Mouse (Mus musculus) cerebellum, postnatal 14 days (tissue): ENCODE data around the gene Rbm20.
A peak's percentile ranks its signal among the peaks of the same experiment; 100 is the strongest.

Experiments used
- DNase-seq, 2 experiments: peaks; one replicate each; pipeline ENCODE4 v3.0.0; 2021; ENCODE audit warnings: mixed read lengths in 2 of 2

Rbm20 gene

GRCm38 (mm10) chr19:53887822-53888221 lies 210.7 kb downstream of the Rbm20 start:
- no peak for DNase-seq

GRCm38 (mm10) chr19:53888331-53888730 lies 211.2 kb downstream of the Rbm20 start:
- DNase-seq: no peak

GRCm38 (mm10) chr19:53889555-53889954 lies 212.4 kb downstream of the Rbm20 start:
- DNase-seq: no peak

GRCm38 (mm10) chr19:53890274-53890673 lies 213.2 kb downstream of the Rbm20 start:
- DNase-seq: no peak

GRCm38 (mm10) chr19:53890781-53891251 lies 213.7 kb downstream of the Rbm20 start:
- no peak for DNase-seq

- DNase-seq: no peak
Observed at GRCm38 (mm10) chr19:53891569-53891968, 214.5 kb downstream of the Rbm20 start.

GRCm38 (mm10) chr19:53892061-53892460 lies 215.0 kb downstream of the Rbm20 start, which contains the start of gene Pdcd4:
TSS of gene Pdcd4 (plus strand) at chr19:53892231.
- no peak for DNase-seq

- no peak for DNase-seq
Observed at GRCm38 (mm10) chr19:53892838-53893359, 215.8 kb downstream of the Rbm20 start.

- DNase-seq: no peak
Observed at GRCm38 (mm10) chr19:53893711-53894171, 216.6 kb downstream of the Rbm20 start.

GRCm38 (mm10) chr19:53894538-53895121 lies 217.5 kb downstream of the Rbm20 start:
- DNase-seq: no peak

GRCm38 (mm10) chr19:53898046-53898445 lies 220.9 kb downstream of the Rbm20 start:
- no peak for DNase-seq

- DNase-seq: no peak
Observed at GRCm38 (mm10) chr19:53898498-53898897, 221.4 kb downstream of the Rbm20 start.

GRCm38 (mm10) chr19:53898970-53899900 lies 222.1 kb downstream of the Rbm20 start:
- DNase-seq: no peak

GRCm38 (mm10) chr19:53899941-53900610 lies 223.0 kb downstream of the Rbm20 start:
- no peak for DNase-seq

- DNase-seq: peak; percentile 19 to 26
Observed at GRCm38 (mm10) chr19:53901931-53902738, 225.0 kb downstream of the Rbm20 start.

GRCm38 (mm10) chr19:53902739-53903487 lies 225.8 kb downstream of the Rbm20 start:
- peak; percentile 97 to 98 for DNase-seq

- DNase-seq: peak; percentile 78 to 79
Observed at GRCm38 (mm10) chr19:53903507-53904321, 226.6 kb downstream of the Rbm20 start.

- no peak for DNase-seq
Observed at GRCm38 (mm10) chr19:53904833-53905480, 227.9 kb downstream of the Rbm20 start.

GRCm38 (mm10) chr19:53906033-53906702 lies 229.1 kb downstream of the Rbm20 start:
- DNase-seq: no peak
